Mouse (Mus musculus) embryonic stem cell, embryonic (primary cell): ENCODE data around the gene Cyp4f14.

Source experiments
- CTCF ChIA-PET, 4 experiments: fragments of 300-600 bp in 2 of 4; fragments of 350-600 bp in 2 of 4; sonication (Branson Sonifier 250); formaldehyde crosslinking; loops; one replicate each; lab custom pipeline; 2022; ENCODE audit warnings: inconsistent platforms in 2 of 4; lab: Charles Lee
- POLR2A ChIA-PET, 4 experiments: fragments of 300-600 bp in 2 of 4; fragments of 350-600 bp in 2 of 4; sonication (Branson Sonifier 250); formaldehyde crosslinking; loops; one replicate each; lab custom pipeline; 2022; ENCODE audit warnings: antibody characterized with exemption in 4 of 4, inconsistent platforms in 1 of 4; lab: Charles Lee

Gene Cyp4f14

DNA sequence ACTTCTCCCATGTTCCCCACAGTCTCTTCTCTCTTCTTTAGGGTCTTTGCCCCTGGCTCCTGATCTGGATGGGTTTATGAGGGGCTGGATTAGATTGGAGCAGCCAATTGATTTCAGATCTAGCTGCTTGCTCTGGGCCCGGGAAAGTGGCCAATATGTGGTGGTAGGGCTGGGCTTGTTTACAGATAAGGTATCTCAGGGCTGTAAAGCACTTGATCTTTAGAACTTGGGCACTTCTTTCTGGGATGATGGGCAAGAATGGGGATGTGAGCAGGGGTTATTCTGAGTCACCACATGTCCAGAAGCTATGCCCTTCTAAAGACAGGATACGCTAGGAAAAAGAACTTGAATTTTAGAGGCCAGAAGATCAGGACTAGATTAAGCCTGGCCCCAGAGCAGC is 2.0 kb upstream of the Cyp4f14 start:
- POLR2A ChIA-PET, result interaction anchor here in 2 of 4 experiments (1.0 to 2.1 kb wide), 4 partner anchors 22 to 46 kb away, joined by 3 to 6 read pairs (median 4); partner anchors contain the start of genes Cyp4f13 (in 1 of the 2) and Zfp472 (in 1 of the 2)
- CTCF ChIA-PET, result interaction anchor here in 2 of 4 experiments (0.6 to 0.9 kb wide), 2 partner anchors 26 to 574 kb away, joined by 3 to 4 read pairs; no protein-coding TSS in a partner anchor

GRCm38 (mm10) chr17:32916075-32916474 is 1.1 kb downstream of the Cyp4f14 start:
- ChIA-PET CTCF (no interaction called here), POLR2A (interaction anchor here in 1 of 4 experiments (1.4 kb wide), 1 partner anchor 14 kb away, joined by 4 read pairs; no protein-coding TSS in a partner anchor)

DNA sequence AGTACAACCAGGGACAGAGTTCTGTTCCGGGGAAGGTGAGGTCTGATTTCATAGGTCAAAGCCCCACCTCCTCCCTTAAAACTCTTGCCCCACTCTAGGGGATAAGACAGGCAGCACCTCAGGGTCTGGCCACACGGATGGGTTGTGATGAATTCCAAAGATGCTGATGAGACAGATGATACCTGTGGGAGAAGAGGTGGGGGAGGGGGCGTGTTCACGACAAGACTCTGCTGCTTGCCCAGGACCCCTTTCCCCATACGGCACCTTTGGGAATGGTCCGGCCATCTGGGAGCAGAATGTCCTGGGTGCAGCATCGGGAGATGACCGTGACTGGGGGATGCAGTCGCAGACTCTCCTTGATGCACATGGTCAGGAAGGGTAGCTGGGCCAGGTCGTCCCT is 11.0 kb downstream of the Cyp4f14 start:
- ChIA-PET CTCF (interaction anchor here in 1 of 4 experiments (1.3 kb wide), 1 partner anchor 14 kb away, joined by 4 read pairs; no protein-coding TSS in a partner anchor), POLR2A (interaction anchor here in 3 of 4 experiments (0.6 to 2.5 kb wide), 4 partner anchors 10 to 695 kb away, joined by 3 to 13 read pairs (median 5); no protein-coding TSS in a partner anchor)

DNA sequence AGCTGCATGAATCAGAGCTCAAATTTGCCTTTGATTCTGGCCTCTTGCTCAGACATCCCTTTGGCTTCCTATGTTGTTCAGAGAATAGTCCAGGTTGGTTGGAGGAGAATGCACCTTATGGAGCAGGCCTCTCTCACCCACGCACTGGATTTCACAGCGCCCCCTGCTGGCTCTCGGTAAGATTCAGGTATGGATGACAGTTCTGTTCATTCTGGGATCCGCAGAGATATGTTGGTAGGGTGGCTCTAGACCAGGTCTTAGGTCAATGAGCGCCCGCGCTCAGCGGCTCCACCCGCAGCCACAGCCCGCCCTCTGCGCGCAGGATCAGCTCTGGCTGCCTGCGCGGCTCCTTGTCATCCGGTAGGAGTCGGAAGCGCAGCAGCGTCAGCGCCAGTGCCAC is 11.9 kb downstream of the Cyp4f14 start:
- ChIA-PET CTCF (interaction anchor here in 3 of 4 experiments (0.6 to 1.9 kb wide), 16 partner anchors 10 to 224 kb away, joined by 3 to 9 read pairs (median 3); partner anchors contain the start of genes Zfp952 (in 2 of the 3), Cyp4f13 (in 1 of the 3) and Zfp472 (in 1 of the 3)), POLR2A (interaction anchor here in 3 of 4 experiments (0.8 to 2.5 kb wide), 9 partner anchors 9 to 61 kb away, joined by 3 to 13 read pairs (median 7); partner anchors contain the start of gene Zfp870 (in 1 of the 3))

- CTCF ChIA-PET, result interaction anchor here in 3 of 4 experiments (0.6 to 1.9 kb wide), 15 partner anchors 9 to 223 kb away, joined by 3 to 9 read pairs (median 3); partner anchors contain the start of genes Zfp952 (in 2 of the 3), Cyp4f13 (in 1 of the 3) and Zfp472 (in 1 of the 3)
Observed at GRCm38 (mm10) chr17:32904414-32904813, 12.7 kb downstream of the Cyp4f14 start.

GRCm38 (mm10) chr17:32901751-32902525 is 15.2 kb downstream of the Cyp4f14 start:
- POLR2A ChIA-PET, result interaction anchor here (0.6 to 2.5 kb wide), 15 partner anchors 8 to 91 kb away, joined by 3 to 16 read pairs (median 4); partner anchors contain the start of genes Cyp4f13 (in 3 of the 4) and Zfp952 (in 1 of the 4)
- CTCF ChIA-PET, result interaction anchor here in 1 of 4 experiments (0.6 kb wide), 1 partner anchor 801 kb away, joined by 3 read pairs; no protein-coding TSS in a partner anchor

More at GRCm38 (mm10) chr17:32904414-32904813, 12.7 kb downstream of the Cyp4f14 start:
- POLR2A ChIA-PET, result interaction anchor here in 2 of 4 experiments (0.8 to 2.5 kb wide), 9 partner anchors 8 to 61 kb away, joined by 3 to 13 read pairs (median 7); partner anchors contain the start of gene Zfp870 (in 1 of the 2)

DNA sequence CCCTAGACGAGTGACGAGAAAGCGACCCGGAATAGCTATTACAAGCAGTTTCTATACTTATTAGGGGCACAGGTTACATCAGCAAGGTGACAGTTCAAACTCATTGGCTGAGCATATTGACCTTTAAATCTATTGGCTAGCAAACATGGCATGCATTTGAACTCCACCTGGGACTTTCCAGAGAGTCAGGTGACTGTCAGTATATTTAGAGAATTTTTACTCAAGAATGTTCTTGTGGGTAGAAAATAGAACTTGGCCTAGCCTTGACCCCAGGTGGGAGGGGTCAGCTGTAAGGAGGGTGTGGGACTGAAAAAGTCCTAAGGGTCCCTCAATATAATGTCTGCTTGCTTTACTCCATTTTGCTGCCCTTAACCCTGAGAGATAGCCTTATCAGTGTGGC is 21.7 kb downstream of the Cyp4f14 start:
- ChIA-PET CTCF (interaction anchor here in 2 of 4 experiments (0.8 to 1.5 kb wide), 2 partner anchors 9 to 22 kb away, joined by 3 read pairs; no protein-coding TSS in a partner anchor), POLR2A (interaction anchor here (1.0 to 12.0 kb wide), 25 partner anchors 8 to 413 kb away, joined by 3 to 125 read pairs (median 5); partner anchors contain the start of genes Cyp4f13 (in 3 of the 4), Zfp799 (in 1 of the 4), Zfp811 (in 1 of the 4) and Zfp952 (in 1 of the 4))

GRCm38 (mm10) chr17:32893901-32894300 is 23.2 kb downstream of the Cyp4f14 start:
- POLR2A ChIA-PET, result interaction anchor here (0.6 to 12.0 kb wide), 9 partner anchors 8 to 1582 kb away, joined by 3 to 125 read pairs (median 3); no protein-coding TSS in a partner anchor
- CTCF ChIA-PET, result interaction anchor here in 1 of 4 experiments (0.6 kb wide), 1 partner anchor 37 kb away, joined by 6 read pairs; no protein-coding TSS in a partner anchor

DNA sequence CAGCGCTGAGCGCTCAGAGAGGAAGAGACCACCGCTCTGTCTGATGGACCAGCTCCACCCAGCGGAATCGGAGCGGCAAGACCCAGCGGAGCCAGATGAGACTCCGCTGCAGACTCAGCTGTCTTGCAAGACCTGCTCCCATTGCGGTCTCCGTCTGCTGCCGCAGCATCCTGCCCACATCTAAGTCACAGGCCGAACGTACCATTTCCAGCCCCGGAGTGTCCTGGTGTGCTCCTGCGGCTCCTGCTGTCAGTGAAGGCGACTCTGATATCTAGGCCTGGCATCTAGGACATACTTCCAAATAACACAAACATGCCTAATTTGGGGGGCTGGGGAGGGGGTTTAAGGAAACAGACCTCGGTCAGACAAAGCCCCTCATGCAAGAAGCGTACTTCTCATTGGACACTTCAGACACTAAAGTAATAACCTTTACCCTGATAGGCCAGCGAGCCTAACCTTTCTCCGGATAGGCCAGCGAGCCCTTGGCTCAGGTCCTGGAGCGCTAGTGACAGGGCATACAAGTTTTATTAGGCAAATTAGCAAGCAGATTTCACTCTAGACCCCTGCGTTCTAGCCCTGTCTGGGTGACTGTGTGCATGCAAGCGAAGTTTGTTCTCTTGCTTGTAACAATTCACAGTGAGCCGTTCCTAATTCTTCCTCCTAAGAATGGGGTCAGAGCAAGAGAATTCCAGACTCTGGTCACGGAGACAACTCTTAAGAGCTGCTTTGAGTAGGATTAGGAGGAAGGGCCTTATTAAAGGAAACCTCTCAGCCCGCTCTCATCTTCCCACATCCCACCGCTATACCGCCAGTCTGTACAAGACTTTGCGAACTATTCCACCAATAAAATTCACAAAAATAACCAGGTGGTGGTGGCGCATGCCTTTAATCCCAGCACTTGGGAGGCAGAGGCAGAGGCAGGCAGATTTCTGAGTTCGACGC is 25.6 kb downstream of the Cyp4f14 start, which contains the start of gene Zfp870:
Zfp870 (minus strand) TSS at position 404 of the 942 bp plus-strand sequence.
- POLR2A ChIA-PET, result interaction anchor here in 3 of 4 experiments (0.6 to 12.0 kb wide), 11 partner anchors 10 to 260 kb away, joined by 3 to 125 read pairs (median 4); no protein-coding TSS in a partner anchor
- CTCF ChIA-PET, result interaction anchor here in 1 of 4 experiments (0.7 kb wide), 1 partner anchor 19 kb away, joined by 3 read pairs; no protein-coding TSS in a partner anchor

DNA sequence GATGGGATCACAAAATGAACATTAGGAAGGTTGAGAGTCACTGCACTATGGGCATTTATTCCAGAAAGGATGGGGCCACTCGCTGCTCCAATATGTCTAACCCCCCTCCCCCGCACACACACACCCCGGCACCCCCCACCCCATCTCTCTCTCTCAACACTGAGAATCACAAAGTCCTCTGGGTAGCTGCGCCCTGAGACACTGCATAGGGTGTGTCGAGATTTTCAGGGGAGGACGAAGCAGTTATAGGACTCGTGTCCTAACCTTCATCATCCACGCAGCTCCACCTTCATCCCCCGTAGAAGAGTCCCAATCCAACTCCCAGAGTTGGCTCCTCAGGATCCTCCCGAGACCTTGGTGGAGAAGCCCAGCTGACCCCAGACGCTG is 26.3 kb downstream of the Cyp4f14 start:
- CTCF ChIA-PET, result interaction anchor here in 1 of 4 experiments (0.7 kb wide), 1 partner anchor 18 kb away, joined by 3 read pairs; no protein-coding TSS in a partner anchor
- POLR2A ChIA-PET, result interaction anchor here in 3 of 4 experiments (0.6 to 12.0 kb wide), 11 partner anchors 10 to 259 kb away, joined by 3 to 125 read pairs (median 4); no protein-coding TSS in a partner anchor

GRCm38 (mm10) chr17:32889611-32890010 is 27.5 kb downstream of the Cyp4f14 start:
- ChIA-PET CTCF (no interaction called here), POLR2A (interaction anchor here in 3 of 4 experiments (0.6 to 12.0 kb wide), 7 partner anchors 10 to 596 kb away, joined by 3 to 125 read pairs (median 11); no protein-coding TSS in a partner anchor)

DNA sequence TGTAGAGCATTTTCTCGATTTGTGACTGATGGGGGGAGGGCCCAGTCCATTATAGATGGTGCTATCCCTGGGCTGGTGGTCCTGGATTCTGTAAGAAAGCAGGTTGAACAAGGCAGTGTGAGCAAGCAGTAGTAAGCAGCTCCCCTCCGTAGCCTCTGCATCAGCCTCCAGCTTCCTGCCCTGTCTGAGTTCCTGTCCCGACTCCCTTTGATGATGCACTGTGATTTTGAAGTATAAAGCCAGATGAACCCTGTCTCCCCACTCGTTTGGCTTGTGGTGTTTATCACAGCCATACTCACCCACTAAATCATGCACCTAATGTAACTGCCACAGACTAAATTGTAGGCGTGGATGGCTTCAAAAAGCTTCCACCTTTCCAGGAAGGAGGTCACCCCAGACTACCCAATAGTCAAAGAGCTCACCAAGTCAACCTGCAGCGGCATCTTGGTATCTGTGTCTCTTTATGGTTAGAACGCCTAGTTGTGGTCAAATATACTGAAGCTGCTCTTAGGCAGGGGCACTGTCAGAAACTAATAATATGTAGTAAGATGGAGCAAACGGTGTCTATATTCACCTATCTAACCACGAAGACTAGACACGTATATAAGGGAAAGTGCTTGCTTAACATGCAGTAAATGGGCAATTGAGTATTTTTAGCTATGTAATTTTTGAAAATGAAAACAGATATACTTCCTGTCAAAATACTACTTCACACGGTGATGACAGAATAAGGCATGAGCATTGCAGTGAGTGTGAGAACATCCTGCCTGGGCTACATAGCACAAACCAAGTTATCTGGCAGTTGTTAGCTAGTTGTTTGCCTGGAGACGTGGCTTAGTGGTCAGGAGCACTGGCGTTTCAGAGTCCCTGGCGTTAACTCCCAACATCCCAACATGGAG is 36.6 kb downstream of the Cyp4f14 start:
- ChIA-PET POLR2A (interaction anchor here (0.6 to 8.8 kb wide), 17 partner anchors 8 to 103 kb away, joined by 3 to 125 read pairs (median 4); partner anchors contain the start of genes Zfp799 (in 2 of the 4), Zfp870 (in 2 of the 4), Cyp4f13 (in 1 of the 4) and Zfp472 (in 1 of the 4)), CTCF (interaction anchor here in 1 of 4 experiments (1.8 kb wide), 1 partner anchor 24 kb away, joined by 5 read pairs; no protein-coding TSS in a partner anchor)

- CTCF ChIA-PET, result interaction anchor here in 3 of 4 experiments (0.6 to 1.7 kb wide), 5 partner anchors 26 to 529 kb away, joined by 3 to 5 read pairs (median 4); no protein-coding TSS in a partner anchor
- POLR2A ChIA-PET, result interaction anchor here (0.6 to 8.8 kb wide), 37 partner anchors 8 to 956 kb away, joined by 3 to 125 read pairs (median 6); partner anchors contain the start of genes Cyp4f13 (in 2 of the 4), Zfp472 (in 2 of the 4), Zfp799 (in 2 of the 4) and Zfp870 (in 2 of the 4)
Observed at GRCm38 (mm10) chr17:32878773-32879172, 38.4 kb downstream of the Cyp4f14 start.

DNA sequence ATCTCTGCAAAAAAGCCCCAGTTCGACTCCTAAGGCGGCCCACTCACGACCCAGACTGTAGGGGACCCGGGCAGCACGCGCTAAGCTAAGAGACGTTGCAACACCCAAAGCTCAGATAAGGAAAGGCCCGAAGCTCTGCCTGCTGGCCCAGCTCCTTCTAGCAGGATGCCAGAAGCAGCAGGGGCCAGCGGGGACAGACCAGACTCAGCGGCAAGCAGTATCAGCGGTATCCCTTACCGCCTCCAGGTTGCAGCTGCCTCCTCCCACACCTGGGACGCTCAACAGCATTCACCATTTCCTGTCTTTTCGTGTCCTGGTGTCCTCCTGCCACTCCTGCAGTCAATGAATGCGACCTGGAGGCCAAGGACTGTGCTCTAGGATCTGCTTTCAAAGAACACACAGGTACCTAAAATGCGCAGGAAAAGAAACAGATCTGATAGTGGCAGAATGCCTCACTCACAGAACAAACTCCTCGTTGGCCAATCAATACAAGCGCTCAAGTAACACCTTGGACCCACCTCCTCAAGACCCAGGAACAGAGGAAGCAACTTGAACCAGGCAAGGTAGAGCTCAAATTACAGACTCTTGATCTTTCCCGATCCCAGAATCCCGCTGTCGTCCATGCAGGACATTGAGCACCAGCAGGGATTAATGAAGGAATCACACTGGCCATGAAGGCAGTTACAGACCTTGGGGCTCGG is 39.5 kb downstream of the Cyp4f14 start:
- ChIA-PET POLR2A (interaction anchor here (0.6 to 8.8 kb wide), 42 partner anchors 9 to 811 kb away, joined by 3 to 125 read pairs (median 5); partner anchors contain the start of genes Zfp472 (in 3 of the 4), Cyp4f13 (in 2 of the 4), Zfp870 (in 2 of the 4) and Cyp4f17 (in 1 of the 4)), CTCF (interaction anchor here in 2 of 4 experiments (1.2 to 1.9 kb wide), 4 partner anchors 12 to 27 kb away, joined by 3 to 5 read pairs (median 4); no protein-coding TSS in a partner anchor)
